Mouse (Mus musculus): ENCODE measurements around the gene Chst1. TPM values are rescaled to one million over a fixed set of nuclear protein-coding genes. Genes with fewer than 3 reads are reported as not detected.

Gene Chst1
- under 1 TPM in 1 of 2 experiments, not detected in 1; 0.20 TPM for total RNA-seq (2023)

GRCm38 (mm10) chr2:92599487-92600347 lies at the start of gene Chst1:
Chst1 (plus strand) TSS chr2:92599707.

Other genes with a start within 250 kb of the Chst1 start
- 10 to 100 TPM; 39.2 to 43.0 TPM for gene Pex16, start 225.0 kb upstream of the Chst1 start, total RNA-seq (2023)
- gene Large2, start 224.8 kb upstream of the Chst1 start, total RNA-seq (2023) = 1 to 10 TPM; 1.9 TPM
- gene 1700029I15Rik, start 217.2 kb upstream of the Chst1 start, total RNA-seq (2023) = 10 to 100 TPM; 14.2 to 16.7 TPM
- 1 to 10 TPM; 1.2 to 1.5 TPM for gene Mapk8ip1, start 198.4 kb upstream of the Chst1 start, total RNA-seq (2023)
- 10 to 100 TPM; 29.7 to 31.1 TPM for gene Cry2, start 165.7 kb upstream of the Chst1 start, total RNA-seq (2023)
- 10 to 100 TPM; 33.5 to 43.4 TPM for gene Slc35c1, start 139.2 kb upstream of the Chst1 start, total RNA-seq (2023)